Mouse (Mus musculus): ENCODE measurements around the gene Mical3. TPM values are rescaled to one million over a fixed set of nuclear protein-coding genes. Genes with fewer than 3 reads are reported as not detected.

Gene Mical3
- total and polyA plus RNA-seq, 3 experiments = 52.1 to 127 (median 114) TPM

GRCm38 (mm10) chr6:121145010-121145604 lies 14.3 kb upstream of the Mical3 start:
- DNase-seq = no peak
- Histone ChIP-seq H3K36me3 (ENCODE audit: control insufficient read depth, insufficient read depth, low read length) (no peaks in the 10 kb centered on the region), H3K4me3 (no peak overlapping the region), H3K9ac (ENCODE audit: low read depth, low read length) (no peak overlapping the region), H3K79me2 (replicated peaks; ENCODE audit: control insufficient read depth, insufficient read depth, low read length) (no peaks in the 10 kb centered on the region), H3K27me3 (ENCODE audit: control insufficient read depth, insufficient read depth, low read length) (no peaks in the 10 kb centered on the region), H3K27ac (no peak overlapping the region), H3K4me1 (ENCODE audit: control insufficient read depth, insufficient read depth, low read length) (peaks cover 3% of the 10 kb centered on the region)
- intact Hi-C loops (cut with DNase I) = no loop called here
- no peak for TF ChIP-seq EP300 (IDR thresholded peaks at IDR 0.05; ENCODE audit: insufficient read depth, low read depth, low read length)
- TF ChIP-seq CTCF (IDR thresholded peaks at IDR 0.05) = no peak
- no peak for TF ChIP-seq POLR2A (IDR thresholded peaks at IDR 0.05; ENCODE audit: insufficient read depth, low read depth, low read length)
- WGBS = 85% methylated on average over 13 of the region's 13 CpGs

- TF ChIP-seq POLR2A (IDR thresholded peaks at IDR 0.05; ENCODE audit: insufficient read depth, low read depth, low read length) (no peak), EP300 (IDR thresholded peaks at IDR 0.05; ENCODE audit: insufficient read depth, low read depth, low read length) (0 out of 2 replicates have a peak, but pooled peaks have one; percentile 6)
- no peaks in the 10 kb centered on the region for H3K27me3 ChIP-seq (ENCODE audit: control insufficient read depth, insufficient read depth, low read length)
- no peak overlapping the region for H3K27ac ChIP-seq
- no peak overlapping the region for H3K4me3 ChIP-seq
- H3K9ac ChIP-seq (ENCODE audit: low read depth, low read length) = no peak overlapping the region
- WGBS = 37% methylated on average over 4 of the region's 4 CpGs
- peaks cover 3% of the 10 kb centered on the region for H3K4me1 ChIP-seq (ENCODE audit: control insufficient read depth, insufficient read depth, low read length)
- peak; percentile 60 to 62 for DNase-seq
- no peaks in the 10 kb centered on the region for H3K79me2 ChIP-seq (replicated peaks; ENCODE audit: control insufficient read depth, insufficient read depth, low read length)
- intact Hi-C loops (cut with DNase I) = no loop called here
- H3K36me3 ChIP-seq (ENCODE audit: control insufficient read depth, insufficient read depth, low read length) = no peaks in the 10 kb centered on the region
Measured at GRCm38 (mm10) chr6:121144066-121144465, 13.3 kb upstream of the Mical3 start.

GRCm38 (mm10) chr6:121143439-121143838 lies 12.6 kb upstream of the Mical3 start:
- no peaks in the 10 kb centered on the region for H3K36me3 ChIP-seq (ENCODE audit: control insufficient read depth, insufficient read depth, low read length)
- H3K27me3 ChIP-seq (ENCODE audit: control insufficient read depth, insufficient read depth, low read length) = no peaks in the 10 kb centered on the region
- TF ChIP-seq POLR2A (IDR thresholded peaks at IDR 0.05; ENCODE audit: insufficient read depth, low read depth, low read length) (no peak), CTCF (IDR thresholded peaks at IDR 0.05) (no peak), EP300 (IDR thresholded peaks at IDR 0.05; ENCODE audit: insufficient read depth, low read depth, low read length) (no peak)
- H3K9ac ChIP-seq (ENCODE audit: low read depth, low read length) = no peak overlapping the region
- intact Hi-C loops (cut with DNase I) = no loop called here
- H3K4me3 ChIP-seq = no peak overlapping the region
- H3K79me2 ChIP-seq (replicated peaks; ENCODE audit: control insufficient read depth, insufficient read depth, low read length) = no peaks in the 10 kb centered on the region
- no peak overlapping the region for H3K27ac ChIP-seq
- peak; percentile 30 to 35 for DNase-seq
- 58% methylated on average over 8 of the region's 8 CpGs for WGBS
- H3K4me1 ChIP-seq (ENCODE audit: control insufficient read depth, insufficient read depth, low read length) = peaks cover 3% of the 10 kb centered on the region

GRCm38 (mm10) chr6:121142298-121142697 lies 11.5 kb upstream of the Mical3 start:
- H3K9ac ChIP-seq (ENCODE audit: low read depth, low read length) = no peak overlapping the region
- no peaks in the 10 kb centered on the region for H3K79me2 ChIP-seq (replicated peaks; ENCODE audit: control insufficient read depth, insufficient read depth, low read length)
- no peak for DNase-seq
- H3K27me3 ChIP-seq (ENCODE audit: control insufficient read depth, insufficient read depth, low read length) = no peaks in the 10 kb centered on the region
- no peak overlapping the region for H3K4me3 ChIP-seq
- no peak for TF ChIP-seq POLR2A (IDR thresholded peaks at IDR 0.05; ENCODE audit: insufficient read depth, low read depth, low read length)
- no peak for TF ChIP-seq CTCF (IDR thresholded peaks at IDR 0.05)
- TF ChIP-seq EP300 (IDR thresholded peaks at IDR 0.05; ENCODE audit: insufficient read depth, low read depth, low read length) = no peak
- H3K36me3 ChIP-seq (ENCODE audit: control insufficient read depth, insufficient read depth, low read length) = no peaks in the 10 kb centered on the region
- 68% methylated on average over 7 of the region's 7 CpGs for WGBS
- H3K27ac ChIP-seq = no peak overlapping the region
- intact Hi-C loops (cut with DNase I) = no loop called here
- H3K4me1 ChIP-seq (ENCODE audit: control insufficient read depth, insufficient read depth, low read length) = peaks cover 3% of the 10 kb centered on the region

- no peak overlapping the region for H3K9ac ChIP-seq (ENCODE audit: low read depth, low read length)
- DNase-seq = no peak
- H3K27ac ChIP-seq = no peak overlapping the region
- no peaks in the 10 kb centered on the region for H3K36me3 ChIP-seq (ENCODE audit: control insufficient read depth, insufficient read depth, low read length)
- peaks cover 3% of the 10 kb centered on the region for H3K4me1 ChIP-seq (ENCODE audit: control insufficient read depth, insufficient read depth, low read length)
- WGBS = 98% methylated on average over 1 of the region's 1 CpGs
- no peaks in the 10 kb centered on the region for H3K27me3 ChIP-seq (ENCODE audit: control insufficient read depth, insufficient read depth, low read length)
- H3K4me3 ChIP-seq = no peak overlapping the region
- intact Hi-C loops (cut with DNase I) = no loop called here
- TF ChIP-seq POLR2A (IDR thresholded peaks at IDR 0.05; ENCODE audit: insufficient read depth, low read depth, low read length) (no peak), CTCF (IDR thresholded peaks at IDR 0.05) (no peak), EP300 (IDR thresholded peaks at IDR 0.05; ENCODE audit: insufficient read depth, low read depth, low read length) (no peak)
- no peaks in the 10 kb centered on the region for H3K79me2 ChIP-seq (replicated peaks; ENCODE audit: control insufficient read depth, insufficient read depth, low read length)
Measured at GRCm38 (mm10) chr6:121139271-121139670, 8.5 kb upstream of the Mical3 start.

GRCm38 (mm10) chr6:121138338-121139040 lies 7.7 kb upstream of the Mical3 start:
- Histone ChIP-seq H3K27ac (no peak overlapping the region), H3K36me3 (ENCODE audit: control insufficient read depth, insufficient read depth, low read length) (no peaks in the 10 kb centered on the region), H3K9ac (ENCODE audit: low read depth, low read length) (no peak overlapping the region), H3K27me3 (ENCODE audit: control insufficient read depth, insufficient read depth, low read length) (no peaks in the 10 kb centered on the region), H3K4me1 (ENCODE audit: control insufficient read depth, insufficient read depth, low read length) (no peaks in the 10 kb centered on the region), H3K4me3 (no peak overlapping the region), H3K79me2 (replicated peaks; ENCODE audit: control insufficient read depth, insufficient read depth, low read length) (no peaks in the 10 kb centered on the region)
- WGBS = 79% methylated on average over 12 of the region's 12 CpGs
- TF ChIP-seq POLR2A (IDR thresholded peaks at IDR 0.05; ENCODE audit: insufficient read depth, low read depth, low read length) = no peak
- TF ChIP-seq CTCF (IDR thresholded peaks at IDR 0.05) = no peak
- no peak for TF ChIP-seq EP300 (IDR thresholded peaks at IDR 0.05; ENCODE audit: insufficient read depth, low read depth, low read length)
- intact Hi-C loops (cut with DNase I) = no loop called here
- DNase-seq = no peak
